Mouse (Mus musculus): ENCODE data around the gene Scel.

The Scel gene

DNA sequence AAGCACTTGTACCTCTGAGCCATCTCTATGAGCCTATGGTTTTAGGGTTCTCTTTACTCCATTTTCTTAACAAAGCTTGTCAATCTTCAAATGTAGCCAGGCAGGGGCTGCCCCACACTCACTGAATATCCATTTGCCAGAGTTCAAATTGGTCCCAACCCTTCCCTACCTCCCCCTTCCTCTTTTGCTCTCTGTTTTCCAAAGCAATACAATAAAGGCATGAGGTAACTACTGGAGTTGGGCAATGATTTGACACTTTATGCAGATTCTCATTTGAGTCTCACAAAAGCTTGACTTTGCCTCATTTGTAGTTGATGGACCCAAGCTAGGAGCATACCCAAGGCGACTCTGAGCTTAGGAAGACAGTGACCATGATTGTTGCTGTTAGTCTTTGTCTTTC, 13.1 kb downstream of the Scel start:
- no peak for DNase-seq

DNA sequence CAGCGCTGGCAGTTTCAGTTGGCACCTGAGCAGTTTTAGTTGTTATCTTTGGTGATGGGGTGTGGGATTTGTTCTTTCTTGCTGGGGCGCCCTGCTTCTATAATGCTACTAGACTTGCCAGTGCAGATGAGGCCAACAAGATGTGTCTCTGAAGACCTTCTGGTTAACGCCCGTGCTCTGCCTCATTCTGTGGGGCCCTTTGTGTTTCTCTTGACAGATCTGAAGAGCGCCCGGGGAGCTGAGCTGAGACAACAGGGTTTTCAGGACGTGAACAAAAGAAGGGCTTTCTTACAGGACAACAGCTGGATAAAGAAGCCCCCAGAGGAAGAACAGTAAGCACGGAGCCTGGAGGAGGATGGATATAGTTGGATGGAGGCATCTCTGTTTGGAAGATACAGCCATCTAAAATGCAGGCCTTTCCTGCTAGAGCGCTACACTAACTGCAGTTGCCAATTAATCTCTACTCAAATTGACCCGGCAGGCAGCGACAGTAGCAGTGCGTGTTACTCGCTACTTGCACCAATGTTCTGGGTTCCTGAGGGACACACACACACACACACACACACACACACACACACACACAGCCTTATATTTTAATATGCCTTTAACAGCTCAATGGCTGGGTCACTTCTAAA, 16.7 kb downstream of the Scel start:
- no peak for DNase-seq

DNA sequence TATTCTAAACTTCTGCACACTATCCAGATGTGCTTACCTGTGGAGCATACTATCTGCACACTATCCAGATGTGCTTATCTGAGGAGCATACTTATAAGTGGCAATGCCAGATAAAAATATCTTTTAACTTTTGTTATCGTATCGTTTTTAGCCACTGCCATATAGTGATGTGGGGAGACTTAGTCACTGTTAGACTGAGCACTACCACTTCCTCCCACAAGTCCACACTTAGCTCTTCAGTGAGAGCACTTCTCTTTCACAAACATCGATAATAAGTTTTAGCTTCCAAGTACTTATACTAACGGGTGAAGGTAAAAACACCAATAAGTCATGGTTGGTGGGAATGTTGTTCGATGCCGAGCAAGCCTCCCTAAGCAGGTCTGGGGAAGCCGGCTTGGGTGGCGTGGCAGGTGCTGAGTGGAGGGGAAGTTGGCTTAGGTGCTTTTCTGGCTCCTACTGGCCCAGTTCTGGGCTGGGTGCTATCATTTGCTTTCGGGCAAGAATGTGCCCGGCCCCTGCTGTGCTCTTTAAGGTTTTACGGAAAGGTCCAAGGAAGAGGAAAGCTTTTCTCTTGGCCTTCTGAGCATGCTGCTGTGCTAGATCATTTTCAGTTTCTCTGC, 18.7 kb downstream of the Scel start:
- no peak for DNase-seq

DNA sequence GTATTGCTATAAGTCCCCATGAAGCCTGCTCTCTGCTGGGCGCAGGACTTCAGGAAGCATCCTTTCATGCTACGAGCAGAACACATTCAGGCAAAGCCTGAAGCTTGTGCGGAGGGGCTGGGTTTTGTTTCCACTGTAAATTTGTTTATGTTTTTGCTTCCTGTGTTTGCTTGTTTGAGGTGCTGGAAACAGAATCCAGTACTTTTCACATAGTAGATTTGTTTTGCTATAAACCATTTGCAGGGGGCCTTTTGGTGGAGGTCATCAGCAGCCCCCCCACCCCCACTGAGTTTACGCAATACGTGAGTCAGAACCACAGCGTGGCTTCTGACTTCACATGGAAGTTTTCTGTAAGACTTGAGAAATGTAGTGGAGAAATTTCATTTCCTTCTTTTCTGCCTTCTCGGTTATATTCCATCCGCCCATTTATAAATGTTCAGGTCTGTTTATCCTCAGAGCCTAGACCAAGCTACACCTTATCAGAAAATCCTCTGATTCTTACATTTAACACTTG, 22.4 kb downstream of the Scel start:
- DNase-seq = no peak

DNA sequence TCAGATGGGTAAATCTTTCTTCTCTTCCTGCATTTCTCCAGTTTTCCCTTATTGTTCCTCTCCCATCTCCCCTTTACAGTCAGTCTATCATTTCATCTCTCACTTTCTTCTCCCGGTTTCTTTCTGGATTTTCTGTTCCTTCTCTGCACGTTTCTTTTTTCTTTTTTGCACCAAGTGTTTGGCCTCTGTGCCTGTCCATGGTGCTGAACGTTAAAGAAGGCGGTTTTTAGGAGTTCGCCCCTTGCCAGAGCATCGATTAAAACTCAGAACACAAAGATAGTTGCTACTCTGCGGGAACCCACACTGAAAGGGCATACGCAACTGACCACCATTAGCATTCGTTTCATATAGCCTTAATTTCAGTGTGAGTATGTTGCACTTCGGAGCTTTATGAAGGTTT, 23.2 kb downstream of the Scel start:
- no peak for DNase-seq

DNA sequence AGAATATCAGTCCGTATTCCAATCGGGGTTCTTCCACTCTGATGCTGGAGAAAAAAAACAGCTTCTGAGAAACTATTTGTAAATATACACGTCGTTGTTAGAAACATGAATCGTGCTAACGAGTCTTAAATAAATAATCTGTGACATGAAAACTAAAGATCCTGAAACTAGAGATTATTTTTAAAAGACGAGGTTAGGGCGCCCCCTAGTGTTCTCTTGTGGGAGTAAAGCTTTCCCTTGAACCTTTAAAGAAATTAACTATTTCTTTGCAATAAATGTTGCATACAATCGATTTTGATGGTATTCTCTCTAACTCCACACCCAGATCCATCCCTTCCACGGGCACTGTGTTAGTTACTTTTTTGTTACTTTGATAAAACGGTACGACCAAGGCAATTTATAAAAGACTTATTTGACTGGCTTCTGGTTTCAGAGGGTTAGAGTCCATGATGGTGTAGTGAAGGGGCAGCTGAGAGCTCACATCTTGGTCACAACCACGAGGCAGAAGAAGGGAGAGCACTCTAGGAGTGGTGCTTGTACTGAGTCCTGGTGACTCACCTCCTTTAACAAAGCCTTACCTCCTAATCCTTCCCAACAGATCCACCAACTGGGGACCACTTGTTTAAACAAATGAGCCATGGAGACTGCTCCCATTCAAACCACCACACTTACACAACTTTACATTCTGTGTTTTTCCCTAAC, 24.4 kb downstream of the Scel start:
- peak; percentile 70 for DNase-seq

DNA sequence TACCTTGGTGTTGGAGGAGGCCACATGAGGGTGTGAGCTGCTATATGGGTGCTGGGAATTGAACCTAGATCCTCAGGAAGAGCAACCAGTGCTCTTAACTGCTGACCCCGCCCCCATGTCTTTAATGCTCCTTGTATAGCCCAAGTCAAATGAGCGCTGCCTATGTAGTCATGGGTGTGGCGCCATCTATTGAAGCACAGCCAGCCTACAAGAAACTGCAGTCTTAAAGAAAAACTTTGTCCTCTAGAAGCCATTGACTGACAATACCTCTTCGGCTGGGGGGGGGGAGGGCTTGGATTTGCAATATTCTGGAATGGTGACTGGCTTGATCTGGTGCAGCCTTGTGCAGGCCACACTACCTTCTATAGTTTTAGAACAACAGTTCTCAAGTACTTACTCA, 26.7 kb downstream of the Scel start:
- peak; percentile 38 for DNase-seq

DNA sequence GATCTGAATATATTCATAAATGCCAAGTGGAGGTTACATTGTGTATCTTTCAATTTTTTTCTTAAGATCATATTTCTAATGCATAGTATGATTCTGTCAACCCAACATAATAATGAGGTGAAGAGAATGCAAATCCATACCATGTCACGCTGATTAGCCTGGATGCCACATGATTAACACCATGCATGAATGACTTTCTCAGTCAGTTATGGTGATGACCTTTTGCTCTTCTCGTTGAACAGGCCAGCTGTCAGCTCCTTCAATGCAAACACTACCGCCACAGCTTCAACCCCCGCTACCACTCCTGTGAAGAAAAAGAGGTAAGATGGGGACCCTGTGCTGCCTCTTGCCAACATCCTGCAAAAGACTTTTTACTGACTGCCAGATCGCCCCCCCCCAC, 28.5 kb downstream of the Scel start:
- DNase-seq = no peak

DNA sequence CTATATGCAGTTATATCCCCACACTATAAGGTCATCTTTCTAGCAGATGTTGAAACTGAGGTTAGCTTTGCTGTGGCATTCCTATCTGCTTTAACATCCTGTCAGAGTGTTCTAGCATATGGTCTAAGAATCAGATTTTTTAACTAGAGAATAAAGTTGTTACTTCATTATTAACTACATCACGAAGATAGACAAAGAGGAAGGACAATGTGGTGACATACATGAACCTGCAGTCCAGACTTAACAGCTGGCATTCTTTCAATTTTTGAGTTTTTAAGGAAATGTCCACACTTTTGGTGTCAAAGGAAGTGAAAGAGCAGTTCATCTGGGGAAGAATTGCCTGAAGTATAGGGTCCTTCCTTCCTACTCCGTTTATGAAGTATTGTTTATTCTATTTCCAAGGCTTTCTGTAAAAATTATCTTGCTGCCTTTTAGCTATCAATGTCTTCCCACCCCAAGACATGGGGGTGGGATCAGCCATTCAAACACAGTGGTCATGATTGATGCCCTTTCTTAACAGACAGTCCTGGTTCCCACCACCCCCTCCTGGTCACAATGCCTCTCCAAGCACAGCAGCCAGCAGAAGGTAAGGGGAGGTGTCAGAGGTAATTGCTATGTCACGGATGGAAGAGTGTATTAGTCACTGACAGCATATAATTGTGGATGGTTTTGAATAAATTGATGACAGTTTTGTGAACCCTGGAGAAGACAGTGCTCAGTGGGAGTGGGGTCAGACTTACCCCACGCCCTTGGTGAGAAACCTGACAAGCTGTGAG, 30.4 kb downstream of the Scel start:
- no peak for DNase-seq

DNA sequence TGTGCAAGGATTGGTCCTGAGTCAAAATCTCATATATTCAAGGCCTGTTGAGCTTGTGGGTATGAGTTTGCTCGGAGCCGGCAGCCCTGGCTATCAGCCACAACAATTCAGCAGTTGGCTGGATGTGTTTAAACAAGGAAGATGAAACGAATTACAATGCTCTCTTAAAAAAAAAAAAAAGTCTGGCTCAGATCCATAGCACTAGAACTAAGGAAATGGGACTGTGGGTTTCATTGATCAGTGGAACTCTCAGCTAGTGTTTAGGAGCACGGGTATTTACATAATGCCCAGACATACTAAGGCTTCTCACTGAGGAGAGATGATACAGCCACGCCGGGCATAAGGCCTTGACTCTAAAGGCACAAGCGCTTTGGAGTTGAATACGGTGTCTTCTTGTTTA, 32.6 kb downstream of the Scel start:
- no peak for DNase-seq

DNA sequence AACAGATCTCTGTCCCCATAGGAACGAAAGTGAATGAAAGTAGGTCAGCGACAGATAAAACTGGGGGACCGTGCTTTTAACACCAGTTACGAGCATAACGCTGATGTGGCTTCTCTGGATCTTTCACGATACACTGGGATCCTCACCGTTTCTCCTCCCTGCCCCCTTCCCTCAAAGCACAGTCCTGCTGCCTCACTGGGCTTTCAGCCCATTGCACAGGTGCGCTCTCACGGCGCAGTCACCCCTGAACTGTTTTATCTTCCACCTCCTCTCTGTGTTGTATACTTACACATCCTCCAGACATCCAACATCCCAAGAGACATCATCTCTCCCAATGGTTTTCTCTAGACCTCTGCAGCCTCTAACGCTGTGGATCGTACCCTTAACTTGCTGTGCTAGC, 33.1 kb downstream of the Scel start:
- no peak for DNase-seq

DNA sequence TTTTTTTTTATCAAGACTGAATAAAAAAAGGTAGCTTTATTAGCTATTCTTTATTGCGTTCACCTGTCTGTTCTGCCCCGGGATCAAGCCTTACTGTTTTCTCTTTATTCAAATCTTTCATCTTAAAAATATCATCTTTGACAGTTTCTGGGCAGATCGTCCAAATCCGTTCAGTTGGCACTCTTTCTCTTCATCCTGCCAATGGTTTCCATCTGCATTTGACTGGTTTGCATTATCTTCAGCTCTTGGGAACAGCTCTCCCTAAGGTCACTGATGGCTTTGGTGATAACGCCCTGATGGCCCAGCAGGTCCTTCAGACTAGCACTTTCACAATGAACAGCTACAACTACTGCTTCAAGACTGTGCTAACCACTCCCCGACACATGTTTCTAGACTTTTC, 35.1 kb downstream of the Scel start:
- no peak for DNase-seq

DNA sequence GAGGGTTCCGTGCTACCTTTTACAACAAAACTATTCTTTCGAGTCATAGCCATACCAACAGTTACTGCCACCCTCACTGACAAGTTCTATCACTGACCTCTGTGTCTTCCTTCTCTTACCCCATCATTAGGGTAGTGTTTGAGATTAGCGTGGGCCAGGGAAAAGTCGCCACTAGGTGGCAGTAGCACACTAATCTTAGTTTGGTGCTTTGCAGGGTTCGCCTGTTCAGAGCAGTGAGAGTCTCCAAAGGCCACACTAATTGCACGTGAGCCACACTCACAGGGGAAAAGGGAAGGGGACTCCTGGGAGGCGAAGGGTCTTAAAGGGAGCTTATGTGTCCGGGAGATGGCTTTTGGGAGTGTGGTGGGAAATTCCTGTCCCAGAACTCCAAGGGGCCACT, 37.3 kb downstream of the Scel start:
- DNase-seq = peak; percentile 88

DNA sequence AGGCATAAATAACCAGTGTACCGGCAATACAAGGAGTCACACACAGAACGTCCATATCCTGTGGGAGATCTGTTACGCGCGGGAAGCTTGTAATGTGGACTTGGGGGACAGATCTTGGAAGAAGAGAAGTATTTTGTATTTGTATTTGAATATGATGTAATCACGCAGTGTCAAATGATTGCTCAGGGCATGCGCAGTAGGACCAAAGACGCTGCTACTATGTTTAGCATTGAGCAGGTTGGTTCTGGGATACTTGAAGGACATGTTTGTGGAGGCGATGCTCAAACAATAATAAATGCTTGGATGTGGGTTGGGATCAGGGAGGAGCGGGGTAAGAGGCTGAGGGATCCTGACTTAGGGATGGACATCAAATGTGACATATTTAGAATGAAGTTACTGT, 37.8 kb downstream of the Scel start:
- no peak for DNase-seq

DNA sequence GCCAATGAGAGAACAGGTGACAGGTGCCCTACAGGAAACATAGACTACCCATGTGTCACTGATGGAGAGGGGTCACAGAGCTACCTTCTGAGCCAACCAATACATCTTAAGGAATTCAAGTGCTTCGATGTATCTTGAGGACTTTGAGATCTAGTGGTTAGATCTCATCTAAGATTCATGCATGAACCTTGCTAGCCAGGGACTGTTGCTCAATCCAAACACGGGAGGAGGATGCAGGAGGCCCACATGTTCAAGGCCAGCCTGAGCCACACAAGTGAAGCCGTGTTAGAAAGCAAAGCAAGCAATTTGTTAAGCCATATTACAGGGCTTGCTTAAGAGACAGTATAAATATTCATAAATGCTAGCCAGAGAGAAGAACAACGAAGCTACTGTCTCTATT, 38.8 kb downstream of the Scel start:
- no peak for DNase-seq

DNA sequence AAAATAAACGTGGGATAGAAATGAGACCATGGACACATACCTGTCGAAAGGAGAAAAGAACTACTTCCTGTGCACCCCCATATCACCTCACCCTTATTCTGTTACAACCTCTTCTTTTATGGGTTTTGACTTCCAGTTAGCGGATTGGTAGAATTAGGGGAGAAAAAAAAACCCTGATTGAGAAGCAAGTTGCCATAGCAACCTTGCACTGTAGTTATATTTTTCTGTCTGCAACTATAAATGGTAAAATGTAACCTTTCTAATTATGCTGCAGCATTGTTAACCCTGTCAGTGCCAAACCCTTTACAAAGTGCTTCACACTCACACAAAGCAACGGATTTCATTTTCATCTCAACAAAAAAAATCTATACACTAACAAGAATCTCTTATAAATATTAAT, 39.2 kb downstream of the Scel start:
- DNase-seq = no peak

DNA sequence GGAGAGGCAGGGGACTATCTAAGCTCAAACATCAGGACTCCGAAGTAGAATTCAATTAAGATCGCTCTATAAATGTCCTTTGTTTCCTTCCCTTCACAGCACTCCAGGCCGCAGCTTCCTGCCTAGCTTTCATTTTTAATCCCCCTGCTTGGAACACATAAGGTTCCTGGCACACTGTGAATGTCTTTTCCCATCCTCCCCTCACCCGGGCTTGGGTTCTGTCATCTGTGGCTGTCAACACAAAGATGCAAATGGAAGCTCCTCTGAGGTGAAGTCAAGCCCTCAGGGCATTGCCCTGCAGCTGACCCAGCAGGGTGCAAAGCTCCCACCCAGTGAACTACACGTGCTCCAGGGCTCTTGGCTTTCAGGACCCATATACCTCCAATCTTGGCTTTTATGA, 43.5 kb downstream of the Scel start:
- no peak for DNase-seq

DNA sequence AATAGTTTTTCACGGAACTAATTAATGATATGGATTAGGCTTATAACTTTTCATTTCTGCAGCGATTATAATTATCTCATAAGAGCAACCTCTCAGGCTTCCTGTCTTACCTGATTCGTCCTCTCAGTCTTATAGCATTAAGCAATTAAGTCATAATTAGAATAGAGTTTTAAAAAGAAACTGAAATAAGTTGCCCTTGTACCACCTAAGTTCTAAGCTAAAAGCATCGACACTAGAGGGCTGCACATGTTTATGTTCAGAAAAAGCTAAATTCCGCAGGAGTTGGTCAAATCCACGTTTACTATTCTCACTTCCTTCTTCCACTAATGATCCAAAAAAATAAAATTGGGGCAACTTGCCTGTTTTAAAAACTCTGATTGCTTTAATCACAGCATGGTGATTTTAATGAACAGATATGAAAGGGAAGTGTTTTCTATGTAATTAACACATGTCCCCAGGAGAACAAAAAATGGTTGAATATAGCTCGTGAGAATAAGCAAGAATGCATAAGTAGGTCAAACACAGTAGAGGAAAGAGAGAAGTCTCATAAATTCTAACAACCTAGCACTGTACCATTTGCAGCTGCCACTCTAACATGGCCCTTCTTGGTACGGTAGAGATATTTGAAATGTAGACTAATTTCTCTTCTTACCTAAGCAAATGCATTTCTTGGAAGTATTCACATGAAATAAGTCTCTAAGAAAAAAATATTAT, 48.4 kb downstream of the Scel start:
- no peak for DNase-seq

DNA sequence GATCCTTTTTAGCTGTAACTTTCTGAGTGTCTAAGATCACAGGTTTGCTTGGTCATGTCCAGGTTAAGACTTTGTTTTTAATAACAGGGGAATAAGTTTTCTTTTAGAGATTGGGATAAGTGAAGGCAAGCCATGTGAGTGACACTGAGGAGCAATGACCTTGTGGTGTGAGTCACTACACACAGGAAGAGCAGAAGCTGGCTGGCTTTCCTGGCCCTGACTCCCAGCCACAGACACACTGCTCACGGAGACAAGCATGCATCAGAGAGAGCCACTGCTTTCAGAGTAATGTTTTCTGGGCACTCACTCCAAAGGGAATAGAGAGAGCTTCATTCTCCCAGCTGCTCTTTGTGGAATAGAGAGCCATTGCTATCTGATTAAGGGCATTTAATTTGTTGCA, 54.8 kb downstream of the Scel start:
- no peak for DNase-seq

DNA sequence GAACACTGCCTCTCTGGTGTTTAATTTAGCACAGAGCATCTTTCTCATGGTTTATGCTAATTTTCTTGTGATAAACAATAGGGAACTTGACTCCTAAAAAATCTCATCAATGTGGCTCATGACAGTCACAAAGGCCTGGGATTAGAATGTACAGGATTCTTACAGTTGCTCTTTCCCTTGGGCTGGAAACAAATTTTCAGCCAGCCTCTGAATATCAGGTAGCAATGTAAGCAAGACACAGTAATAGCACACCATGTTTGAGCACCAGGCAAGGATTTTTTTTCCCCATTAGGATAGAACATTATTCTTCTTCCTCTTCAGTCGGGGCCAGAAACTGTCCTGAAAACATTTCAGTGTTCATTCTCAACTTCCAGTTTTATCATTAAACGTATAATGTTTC, 55.3 kb downstream of the Scel start:
- DNase-seq = no peak

DNA sequence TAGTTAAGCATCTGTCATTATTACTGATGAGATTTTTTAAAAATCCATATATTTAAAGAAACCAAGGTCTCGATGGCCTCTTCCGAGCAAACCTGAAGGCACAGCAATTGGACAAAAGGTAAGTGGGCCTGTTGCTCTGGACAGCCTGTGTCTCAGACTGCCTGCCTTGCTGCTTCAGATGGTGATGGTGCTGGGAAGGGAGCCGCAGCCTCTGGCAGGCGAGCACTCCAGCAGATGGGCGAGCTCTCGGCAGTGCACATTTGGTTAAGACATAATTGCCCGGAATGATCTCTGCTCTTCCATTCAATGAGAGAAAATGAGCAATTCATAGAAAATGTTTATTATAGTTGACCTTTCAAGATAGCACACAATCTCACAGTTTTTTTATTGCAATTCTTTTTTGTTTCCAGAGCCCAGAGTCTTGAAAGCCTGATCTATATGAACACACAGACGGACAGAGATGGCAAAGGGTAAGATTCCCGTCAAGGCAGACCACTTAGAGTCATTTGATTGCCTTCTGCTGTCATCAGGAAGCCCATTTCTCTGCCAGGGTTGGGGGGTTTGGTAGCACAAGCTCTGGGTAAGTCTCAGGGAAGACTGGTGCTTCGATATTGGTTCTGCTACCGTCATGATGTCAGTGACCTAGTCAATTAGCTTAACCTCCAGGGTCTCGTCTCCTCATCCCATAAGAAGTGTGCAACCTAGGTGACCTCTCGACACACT, 58.6 kb downstream of the Scel start:
- no peak for DNase-seq

DNA sequence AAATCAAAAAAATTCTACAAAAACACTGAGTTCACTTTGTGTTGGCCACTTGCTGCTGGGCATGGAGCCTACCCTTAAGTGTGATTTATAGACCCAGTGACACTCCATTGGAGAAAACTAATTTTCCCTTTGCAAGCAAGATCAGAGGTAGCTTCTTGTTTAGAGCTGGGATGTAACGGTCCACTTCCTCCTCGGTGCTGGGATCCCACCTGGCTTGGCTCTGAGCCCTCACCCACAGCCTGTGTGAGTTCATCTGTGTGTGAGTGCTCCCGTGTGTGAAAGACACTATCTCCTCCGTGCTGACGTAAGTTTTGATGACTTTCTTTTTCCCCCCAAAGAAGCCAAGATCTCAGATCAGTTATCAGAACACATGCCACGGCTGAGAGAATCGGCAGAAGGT, 62.7 kb downstream of the Scel start:
- DNase-seq = no peak

Measured in thymus, postnatal 4 days (tissue).